11 mouse cellular contexts compared by ENCODE assay signal in the genomic region with DNA sequence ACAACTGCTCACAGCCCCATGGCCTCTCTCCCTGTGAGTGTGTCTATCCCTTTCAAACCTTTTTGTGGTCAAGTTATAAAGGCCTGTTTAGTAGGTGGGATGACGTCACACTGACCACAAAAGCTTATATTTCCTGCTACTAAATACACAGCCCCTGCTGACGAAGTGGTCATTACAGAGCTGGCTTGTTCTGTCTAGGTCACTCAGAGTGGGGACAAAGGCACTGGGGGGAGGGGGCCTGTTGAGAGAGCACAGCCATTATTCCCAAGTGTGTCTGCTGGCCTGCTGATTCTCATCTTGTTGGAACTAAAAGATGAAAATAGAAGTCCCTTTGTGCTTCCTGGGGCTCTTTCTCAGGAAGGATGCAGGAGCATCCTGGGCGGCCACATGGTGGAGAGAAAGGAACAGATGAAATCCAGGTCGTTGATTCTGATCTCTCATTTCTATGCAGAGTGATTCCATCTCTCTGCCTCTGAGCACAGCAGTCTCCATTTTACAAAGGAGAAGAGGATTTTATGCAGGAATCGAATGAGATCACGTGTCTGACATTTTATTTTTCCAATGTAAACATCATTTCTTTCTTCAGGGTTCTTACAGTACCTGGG.
DNase-seq lines count a peak whose midpoint lies in the region; ATAC-seq and TF ChIP-seq lines count a peak whose summit lies in the region.
"Had no signal": no experiment of that assay in that cellular context is flagged by ENCODE, and none has a peak within 500 bp of the region (broad histone marks: within the 10 kb centered on the region; RNA-seq: fewer than 3 reads in every experiment).

No protein-coding gene starts in this region.

- DNase-seq in gastrocnemius, adult 2 months: no peak
- DNase-seq in gastrocnemius, adult 18-20 months (ENCODE audit: low spot score): no peak
- DNase-seq in brain, adult 2 months (ENCODE audit: low read depth, low spot score): peak; percentile 14
- no peak for DNase-seq in adrenal gland, postnatal 25 days
- no peak for DNase-seq in cerebellum, adult 9-11 months
- DNase-seq: gastrocnemius, postnatal 10 days; heart, postnatal 10 days had no signal

- H3K4me2 ChIP-seq in forebrain, embryonic 15.5 days (replicated peaks): no peak overlapping the region
- H3K4me2 ChIP-seq in midbrain, embryonic 13.5 days (replicated peaks): no peak overlapping the region
- H3K4me2 ChIP-seq: lung, embryonic 15.5 days had no signal

- intact Hi-C loops in gastrocnemius, adult 2 months (cut with DNase I): loop anchor here (5.0 kb wide), 1 partner anchor 159 kb away; no protein-coding TSS in a partner anchor

- 0 out of 2 replicates have a peak, but pooled peaks cover 5% of the 10 kb centered on the region for H3K4me1 ChIP-seq in forebrain, embryonic 15.5 days
- H3K4me1 ChIP-seq in midbrain, embryonic 13.5 days (replicated peaks): peaks cover 7% of the 10 kb centered on the region; the same call in 1 of the 2 replicates
- H3K4me1 ChIP-seq: lung, embryonic 15.5 days had no signal

- H3K36me3 ChIP-seq in forebrain, embryonic 15.5 days: no peaks in the 10 kb centered on the region
- H3K36me3 ChIP-seq in midbrain, embryonic 13.5 days: no peaks in the 10 kb centered on the region
- H3K36me3 ChIP-seq: lung, embryonic 15.5 days had no signal

- no peaks in the 10 kb centered on the region for H3K27me3 ChIP-seq in forebrain, embryonic 15.5 days
- H3K27me3 ChIP-seq in midbrain, embryonic 13.5 days: no peaks in the 10 kb centered on the region
- H3K27me3 ChIP-seq: lung, embryonic 15.5 days had no signal

- H3K9me3 ChIP-seq in forebrain, embryonic 15.5 days: no peaks in the 10 kb centered on the region
- H3K9me3 ChIP-seq in midbrain, embryonic 13.5 days: no peaks in the 10 kb centered on the region
- H3K9me3 ChIP-seq: lung, embryonic 15.5 days had no signal

- H3K4me3 ChIP-seq in gastrocnemius, adult 2 months: no peak overlapping the region
- H3K4me3 ChIP-seq in forebrain, embryonic 15.5 days: no peak overlapping the region
- H3K4me3 ChIP-seq in midbrain, embryonic 13.5 days (replicated peaks): no peak overlapping the region
- H3K4me3 ChIP-seq: lung, embryonic 15.5 days had no signal

- TF ChIP-seq CTCF in gastrocnemius, adult 2 months (IDR thresholded peaks at IDR 0.05): no peak

- 0 out of 2 replicates have a peak overlapping the region, but pooled peaks have one; percentile 31 for H3K27ac ChIP-seq in gastrocnemius, adult 2 months
- H3K27ac ChIP-seq in forebrain, embryonic 15.5 days (replicated peaks): no peak overlapping the region
- H3K27ac ChIP-seq in midbrain, embryonic 13.5 days: peak overlapping the region; percentile 41; the same call in 1 of the 2 replicates
- H3K27ac ChIP-seq: lung, embryonic 15.5 days had no signal

- no peak overlapping the region for H3K9ac ChIP-seq in forebrain, embryonic 15.5 days (replicated peaks)
- no peak overlapping the region for H3K9ac ChIP-seq in midbrain, embryonic 13.5 days (replicated peaks)
- H3K9ac ChIP-seq: lung, embryonic 15.5 days had no signal

- 18% methylated on average over 6 of the region's 6 CpGs for WGBS in forebrain, embryonic 15.5 days
- WGBS in midbrain, embryonic 13.5 days: 18% methylated on average over 6 of the region's 6 CpGs

- ATAC-seq in forebrain, embryonic 15.5 days (replicated peaks): peak; percentile 67
- peak; percentile 71 for ATAC-seq in midbrain, embryonic 13.5 days
- no peak for ATAC-seq in monocyte, adult 5-6 weeks (replicated peaks; ENCODE audit: insufficient number of reproducible peaks, low FRiP score, low TSS enrichment, poor library complexity, severe bottlenecking)
